Mouse (Mus musculus) forebrain, embryonic 10.5 days (tissue): ENCODE measurements around the gene Agl. TPM values are rescaled to one million over a fixed set of nuclear protein-coding genes. Genes with fewer than 3 reads are reported as not detected.
"Not testable (repeated sequence)": the region's sequence is repeated elsewhere in the genome, so short reads cannot be mapped to it uniquely, and the experiment has no call there.

ENCODE experiments used
- DNase-seq: peaks from one replicate; pipeline ENCODE4 v3.0.0-alpha.2; 2017; ENCODE audit warnings: low spot score; ENCODE audit errors: extremely low spot score
- H3K27ac ChIP-seq: fragments of 300-500 bp; sonication (generic); 2 replicates; pipeline ENCODE4 v1.5.1; 2016; ENCODE audit warnings: mild to moderate bottlenecking
- H3K27me3 ChIP-seq: fragments of 300-500 bp; sonication (generic); 2 replicates; pipeline ENCODE4 v1.6.1; 2016; ENCODE audit warnings: mild to moderate bottlenecking; ENCODE audit not compliant: poor library complexity, severe bottlenecking
- H3K36me3 ChIP-seq: fragments of 300-500 bp; sonication (generic); replicated peaks from 2 replicates; pipeline ENCODE4 v1.6.1; 2016; ENCODE audit warnings: mild to moderate bottlenecking, moderate library complexity
- H3K4me1 ChIP-seq: fragments of 300-500 bp; sonication (generic); 2 replicates; pipeline ENCODE4 v1.6.1; 2016
- H3K4me3 ChIP-seq: fragments of 300-500 bp; sonication (generic); 2 replicates; pipeline ENCODE4 v1.5.1; 2016; ENCODE audit warnings: mild to moderate bottlenecking, moderate library complexity
- H3K9me3 ChIP-seq: fragments of 300-500 bp; sonication (generic); 2 replicates; pipeline ENCODE4 v1.6.1; 2016; ENCODE audit warnings: mild to moderate bottlenecking, moderate library complexity
- WGBS: fragments of 180-500 bp; shearing (Covaris S2); methylation state at CpG from one replicate; pipeline ENCODE4 v1.1.7; 2016; 5-methylcytosine and 5-hydroxymethylcytosine counted together
- polyA plus RNA-seq: library from polyadenylated mRNA; unstranded; fragments of >200 nt; fragmentation: Nextera tagmentation; extraction: Ambion mirVana; gene quantifications from 2 replicates; pipeline ENCODE4 v1.2.1, GENCODE M21; 2016

Gene Agl
- polyA plus RNA-seq, 1 experiment from 2014 or later = 11.0 TPM

- no peak overlapping the region for H3K4me3 ChIP-seq
- H3K36me3 ChIP-seq = no peaks in the 10 kb centered on the region
- 93% methylated on average over 6 of the region's 6 CpGs for WGBS
- H3K9me3 ChIP-seq = no peaks in the 10 kb centered on the region
- H3K27me3 ChIP-seq = no peaks in the 10 kb centered on the region; the same call in 1 of the 2 replicates
- DNase-seq = no peak
- H3K4me1 ChIP-seq = peaks cover 4% of the 10 kb centered on the region
- no peak overlapping the region for H3K27ac ChIP-seq
Observed at GRCm38 (mm10) chr3:116834241-116834640, 26.3 kb upstream of the Agl start.

GRCm38 (mm10) chr3:116833491-116833890 is 25.5 kb upstream of the Agl start:
- no peak for DNase-seq
- Histone ChIP-seq H3K4me3 (no peak overlapping the region), H3K27ac (no peak overlapping the region), H3K9me3 (no peaks in the 10 kb centered on the region), H3K36me3 (no peaks in the 10 kb centered on the region), H3K27me3 (no peaks in the 10 kb centered on the region; the same call in 1 of the 2 replicates), H3K4me1 (peaks cover 4% of the 10 kb centered on the region)
- 87% methylated on average over 4 of the region's 4 CpGs for WGBS

DNA sequence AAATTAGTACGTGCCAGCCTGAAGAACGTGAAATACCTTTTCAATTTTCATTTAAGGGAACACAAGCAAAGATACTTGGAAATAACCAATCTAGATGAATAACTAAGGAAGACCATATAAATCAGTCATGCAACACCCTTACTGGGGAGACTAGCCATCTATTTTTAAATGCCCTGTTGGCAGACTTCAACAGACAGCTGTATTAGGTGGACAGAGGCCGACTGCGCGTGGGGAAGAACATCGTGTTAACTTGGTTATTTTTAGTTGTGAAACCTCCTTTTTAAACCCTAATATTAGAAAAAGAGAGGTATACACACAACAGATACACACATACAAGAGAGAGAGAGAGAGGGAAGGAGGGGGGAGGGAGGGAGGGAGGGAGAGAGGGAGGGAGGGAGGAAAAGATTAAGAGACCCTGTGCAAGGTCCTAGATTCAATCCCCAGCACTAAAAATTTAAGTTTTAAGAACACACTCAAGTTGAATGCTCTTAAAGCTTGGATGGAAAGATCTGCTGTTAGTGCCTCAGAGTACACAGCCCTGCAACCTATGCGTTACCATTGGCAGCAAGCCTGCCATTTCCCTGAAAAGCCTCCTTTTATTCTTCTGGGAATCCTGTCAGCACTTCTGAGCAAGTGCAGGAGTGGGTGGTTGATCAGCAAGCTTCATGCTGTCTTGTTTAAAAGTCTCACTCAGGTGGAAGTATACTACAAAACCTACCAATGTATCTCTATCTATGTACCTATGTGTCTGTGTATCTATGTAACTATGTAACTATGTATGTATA is 24.8 kb upstream of the Agl start:
- H3K27me3 ChIP-seq = no peaks in the 10 kb centered on the region; the same call in 1 of the 2 replicates
- H3K36me3 ChIP-seq = no peaks in the 10 kb centered on the region
- 89% methylated on average over 7 of the region's 7 CpGs for WGBS
- H3K27ac ChIP-seq = no peak overlapping the region
- H3K4me3 ChIP-seq = no peak overlapping the region
- DNase-seq = no peak
- H3K4me1 ChIP-seq = peaks cover 4% of the 10 kb centered on the region
- no peaks in the 10 kb centered on the region for H3K9me3 ChIP-seq

DNA sequence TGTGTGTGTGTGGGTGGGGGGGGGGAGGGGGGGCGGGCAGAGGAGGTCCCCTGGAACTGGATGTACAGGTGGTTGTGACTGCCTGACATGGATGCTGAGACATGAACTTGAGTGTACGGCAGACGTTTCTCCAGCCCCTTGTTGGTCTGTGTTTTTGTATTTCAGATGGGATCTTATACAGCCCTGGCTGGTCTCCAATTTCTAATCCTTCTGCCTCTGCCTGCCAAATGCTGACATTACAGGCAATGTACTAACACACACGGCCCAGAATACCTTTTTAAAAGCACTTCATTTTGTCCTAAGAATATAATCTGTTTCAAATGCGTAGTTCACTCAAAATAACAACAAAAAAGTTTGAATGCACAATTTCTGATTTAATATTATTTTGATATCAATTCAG is 23.4 kb upstream of the Agl start:
- no peak for DNase-seq
- H3K36me3 ChIP-seq = no peaks in the 10 kb centered on the region
- peaks cover 4% of the 10 kb centered on the region for H3K4me1 ChIP-seq
- no peaks in the 10 kb centered on the region for H3K9me3 ChIP-seq
- 83% methylated on average over 5 of the region's 5 CpGs for WGBS
- H3K27me3 ChIP-seq = no peaks in the 10 kb centered on the region
- H3K27ac ChIP-seq = no peak overlapping the region
- H3K4me3 ChIP-seq = no peak overlapping the region

DNA sequence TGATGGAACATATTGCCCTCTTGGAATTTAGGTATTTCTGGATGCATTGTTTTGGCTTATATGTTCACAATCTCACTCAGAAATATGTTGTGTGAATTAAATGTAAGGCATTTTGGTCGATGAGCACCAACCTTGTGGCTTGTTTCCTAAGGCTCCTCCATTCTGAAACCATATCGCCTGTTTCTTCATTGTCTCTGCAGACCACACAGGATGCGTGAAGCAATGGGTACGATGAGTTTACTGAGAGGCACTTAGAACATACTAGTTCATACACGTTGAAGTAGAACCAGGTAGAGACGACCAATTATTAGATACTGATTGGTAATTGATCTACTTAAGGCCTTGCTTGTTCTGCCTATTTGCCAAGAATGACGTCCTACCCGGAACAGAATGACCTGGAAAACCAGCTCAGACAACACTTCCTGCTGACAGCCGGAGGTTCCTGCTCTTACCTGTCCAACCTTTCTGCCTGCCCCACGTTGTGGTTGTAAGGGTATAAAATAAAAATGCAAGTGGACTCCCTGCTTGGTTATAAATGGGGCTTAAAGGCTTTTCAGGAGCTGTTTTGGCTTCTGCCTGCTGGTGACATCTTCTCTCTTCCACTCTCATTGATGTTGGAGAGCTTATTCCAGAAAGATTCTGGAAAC is 21.4 kb upstream of the Agl start:
- Histone ChIP-seq H3K4me1 (no peaks in the 10 kb centered on the region), H3K27me3 (no peaks in the 10 kb centered on the region), H3K36me3 (no peaks in the 10 kb centered on the region), H3K4me3 (no peak overlapping the region), H3K27ac (no peak overlapping the region), H3K9me3 (no peaks in the 10 kb centered on the region)
- WGBS = 89% methylated on average over 10 of the region's 10 CpGs
- no peak for DNase-seq

DNA sequence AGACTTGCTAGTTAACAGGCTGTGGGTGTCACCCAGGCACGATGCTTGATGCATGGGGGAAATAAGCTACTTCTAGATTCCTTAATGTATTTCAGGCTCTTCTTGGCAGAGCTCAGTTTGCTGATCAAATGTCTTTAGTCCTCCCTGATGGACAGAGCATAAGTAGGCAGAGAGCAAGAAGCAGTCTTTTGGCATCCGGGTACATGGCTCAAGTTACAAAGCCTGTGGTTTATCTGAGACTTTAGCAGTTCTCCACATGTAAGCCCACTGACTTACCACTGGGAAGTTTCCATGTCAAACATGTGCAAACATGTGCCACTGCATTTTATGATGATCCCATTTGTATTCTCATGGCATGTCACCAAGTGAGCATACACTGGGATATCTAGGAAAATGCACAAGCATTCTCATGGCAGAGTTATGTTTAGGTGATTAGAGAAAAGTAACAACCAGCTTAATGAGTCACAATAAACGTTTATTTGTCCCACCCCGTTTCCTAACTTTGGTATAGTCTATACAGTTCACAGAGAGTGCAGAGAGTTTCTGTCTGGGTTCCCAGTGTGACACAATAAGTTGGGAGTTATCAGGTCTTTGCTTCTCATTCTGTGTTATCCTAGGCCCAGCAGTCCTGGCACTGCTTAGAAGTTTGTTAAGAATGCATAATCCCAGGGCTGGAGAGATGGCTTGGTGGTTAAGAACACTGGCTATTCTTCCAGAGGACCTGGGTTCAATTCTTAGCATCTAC is 18.7 kb upstream of the Agl start:
- WGBS = 82% methylated on average over 4 of the region's 4 CpGs

DNA sequence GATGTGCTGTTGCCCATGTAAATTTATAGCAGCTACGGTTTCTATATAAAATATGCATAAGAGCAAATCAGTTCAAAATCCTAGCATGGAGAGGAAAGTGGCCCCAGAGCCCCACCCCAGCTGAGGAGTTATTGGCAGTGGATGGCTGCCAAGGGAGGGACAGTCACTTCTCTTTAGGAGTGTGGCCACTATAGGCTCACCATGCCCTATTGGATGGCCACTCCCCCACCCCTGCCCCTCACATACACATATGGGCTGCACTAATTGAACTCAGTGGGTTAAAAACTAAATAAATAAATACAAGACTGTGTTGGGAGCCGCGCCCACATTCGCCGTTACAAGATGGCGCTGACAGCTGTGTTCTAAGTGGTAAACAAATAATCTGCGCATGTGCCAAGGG is 9.3 kb upstream of the Agl start:
- H3K36me3 ChIP-seq = no peaks in the 10 kb centered on the region
- 98% methylated on average over 7 of the region's 7 CpGs for WGBS
- no peaks in the 10 kb centered on the region for H3K9me3 ChIP-seq
- no peak for DNase-seq
- no peaks in the 10 kb centered on the region for H3K27me3 ChIP-seq
- H3K4me3 ChIP-seq = no peak overlapping the region
- H3K27ac ChIP-seq = no peak overlapping the region
- peaks cover 11% of the 10 kb centered on the region for H3K4me1 ChIP-seq

More for the DNA sequence above, 18.7 kb upstream of the Agl start:
- Histone ChIP-seq H3K9me3 (no peaks in the 10 kb centered on the region), H3K36me3 (no peaks in the 10 kb centered on the region), H3K4me3 (no peak overlapping the region), H3K4me1 (no peaks in the 10 kb centered on the region), H3K27me3 (no peaks in the 10 kb centered on the region), H3K27ac (no peak overlapping the region)
- no peak for DNase-seq

GRCm38 (mm10) chr3:116816674-116817215 is 8.8 kb upstream of the Agl start:
- Histone ChIP-seq H3K4me3 (no peak overlapping the region), H3K9me3 (no peaks in the 10 kb centered on the region), H3K27me3 (no peaks in the 10 kb centered on the region), H3K27ac (no peak overlapping the region), H3K4me1 (peaks cover 11% of the 10 kb centered on the region), H3K36me3 (no peaks in the 10 kb centered on the region)
- DNase-seq = no peak
- 94% methylated on average over 3 of the region's 3 CpGs for WGBS

DNA sequence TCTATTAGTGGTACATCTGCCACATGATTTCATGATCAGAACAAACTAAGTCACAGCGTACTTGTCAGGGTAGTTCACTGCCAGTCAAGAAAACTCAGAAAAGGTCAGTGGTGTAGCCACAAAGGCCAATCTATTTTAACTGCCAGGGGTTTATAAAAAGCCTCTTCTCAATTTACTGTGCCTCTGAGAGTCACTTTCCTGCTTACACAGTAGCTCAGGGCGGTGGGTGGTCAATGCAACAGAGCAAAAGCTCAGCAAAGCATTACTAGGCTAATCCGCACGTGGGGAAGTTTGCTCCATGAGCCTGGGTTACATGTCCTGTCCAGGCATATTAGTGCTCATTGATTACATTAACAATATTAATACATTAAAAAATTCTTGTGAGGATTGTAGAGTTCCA is 8.0 kb upstream of the Agl start:
- Histone ChIP-seq H3K36me3 (no peaks in the 10 kb centered on the region), H3K9me3 (no peaks in the 10 kb centered on the region), H3K4me1 (peaks cover 11% of the 10 kb centered on the region), H3K27ac (no peak overlapping the region), H3K4me3 (no peak overlapping the region), H3K27me3 (no peaks in the 10 kb centered on the region)
- 75% methylated on average over 4 of the region's 4 CpGs for WGBS
- DNase-seq = no peak

DNA sequence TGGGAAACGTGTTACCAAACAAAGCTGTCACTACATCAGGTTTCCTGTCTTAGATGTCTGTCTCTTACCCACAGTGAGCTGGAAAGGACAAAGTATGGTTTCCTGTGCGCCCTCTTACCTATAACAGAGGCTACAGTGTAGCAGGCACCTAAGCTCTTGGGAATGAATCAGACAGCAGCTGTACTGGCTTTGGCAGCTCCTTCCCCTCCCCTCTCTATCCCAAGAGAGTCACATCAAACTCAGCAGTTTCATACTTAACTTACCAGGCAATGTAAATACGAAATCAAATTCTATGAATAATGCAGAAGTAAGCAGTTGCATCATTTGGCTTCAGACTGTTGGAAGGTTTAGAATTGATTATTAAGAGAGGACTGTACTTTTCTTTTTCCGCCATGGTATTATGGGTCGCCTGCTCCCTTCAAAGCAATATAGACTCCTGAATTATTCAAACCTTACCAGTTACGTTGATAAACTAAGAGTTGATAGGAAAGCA is 7.4 kb upstream of the Agl start:
- Histone ChIP-seq H3K4me1 (peaks cover 11% of the 10 kb centered on the region), H3K4me3 (no peak overlapping the region), H3K27me3 (no peaks in the 10 kb centered on the region), H3K9me3 (no peaks in the 10 kb centered on the region), H3K27ac (no peak overlapping the region), H3K36me3 (no peaks in the 10 kb centered on the region)
- 89% methylated on average over 6 of the region's 6 CpGs for WGBS
- DNase-seq = no peak

DNA sequence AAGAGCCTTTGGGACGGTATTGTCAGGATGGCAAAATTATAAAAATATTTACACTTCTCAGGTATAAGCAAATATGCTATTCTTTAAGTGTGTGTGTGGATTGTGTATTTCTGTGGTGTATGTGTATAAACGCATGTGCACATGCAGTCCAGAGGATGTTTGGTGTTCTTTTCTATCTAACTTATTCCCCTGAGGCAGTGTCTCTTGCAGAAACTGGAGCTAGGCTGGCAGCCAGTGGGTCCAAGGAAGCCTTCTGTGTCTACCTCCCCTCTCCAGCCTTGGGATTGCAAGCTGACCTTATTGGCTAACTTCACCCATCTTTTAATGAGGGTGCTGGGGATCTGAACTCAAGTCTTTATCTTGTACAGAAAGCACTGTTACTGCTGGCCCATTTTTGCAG is 5.0 kb upstream of the Agl start:
- Histone ChIP-seq H3K36me3 (no peaks in the 10 kb centered on the region), H3K4me1 (peaks cover 15% of the 10 kb centered on the region), H3K27me3 (no peaks in the 10 kb centered on the region), H3K9me3 (no peaks in the 10 kb centered on the region), H3K4me3 (no peak overlapping the region), H3K27ac (no peak overlapping the region)
- DNase-seq = no peak
- WGBS = 92% methylated on average over 2 of the region's 2 CpGs

DNA sequence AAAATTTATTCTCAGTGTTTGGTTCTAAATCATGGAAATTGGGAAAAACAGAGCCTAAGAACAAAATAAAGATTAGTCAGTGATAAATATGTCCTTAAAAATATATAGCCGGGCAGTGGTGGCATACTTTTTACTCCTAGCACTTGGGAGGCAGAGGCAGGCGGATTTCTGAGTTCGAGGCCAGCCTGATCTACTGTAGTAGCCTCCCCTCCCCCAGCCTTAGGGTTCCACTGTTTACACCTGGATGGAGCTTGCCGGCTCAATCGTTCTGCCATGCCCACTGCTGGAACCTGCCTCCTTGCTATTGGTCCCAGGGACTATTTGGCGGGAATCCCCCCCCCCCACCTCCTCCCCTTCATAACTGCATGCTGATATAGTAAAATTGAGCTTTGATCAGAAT is 2.4 kb upstream of the Agl start:
- not testable (repeated sequence) for DNase-seq, H3K9me3 ChIP-seq, H3K4me3 ChIP-seq, H3K27ac ChIP-seq, H3K36me3 ChIP-seq, H3K27me3 ChIP-seq
- 86% methylated on average over 6 of the region's 6 CpGs for WGBS
- H3K4me1 ChIP-seq = peaks cover 35% of the 10 kb centered on the region
